Mouse (Mus musculus) thymus, postnatal 0 days (tissue): ENCODE results near the gene Clpsl2. TPM values are rescaled to one million over a fixed set of nuclear protein-coding genes. Genes with fewer than 3 reads are reported as not detected.

ENCODE experiments used
- DNase-seq: peaks from one replicate; pipeline ENCODE4 v3.0.0-alpha.2; 2015; ENCODE audit warnings: low spot score
- polyA plus RNA-seq: library from polyadenylated mRNA; unstranded; fragments of >200 nt; fragmentation: Nextera tagmentation; extraction: Ambion mirVana; gene quantifications from 2 replicates; pipeline ENCODE4 v1.2.1, GENCODE M21; 2015

Gene Clpsl2
- polyA plus RNA-seq, result not detected in 2 replicates

GRCm38 (mm10) chr17:28549111-28549510 lies at the start of gene Clpsl2:
TSS of gene Clpsl2 (plus strand) at chr17:28549411.
- no peak for DNase-seq

- no peak for DNase-seq
Observed at GRCm38 (mm10) chr17:28500465-28500864, 48.7 kb upstream of the Clpsl2 start.

- DNase-seq, result no peak
Observed at GRCm38 (mm10) chr17:28502196-28502821, 46.9 kb upstream of the Clpsl2 start.

- DNase-seq, result no peak
Observed at GRCm38 (mm10) chr17:28504182-28504581, 45.0 kb upstream of the Clpsl2 start.

- DNase-seq, result peak; percentile 53
Observed at GRCm38 (mm10) chr17:28505591-28505990, 43.6 kb upstream of the Clpsl2 start.

GRCm38 (mm10) chr17:28506895-28507294 lies 42.3 kb upstream of the Clpsl2 start:
- DNase-seq, result no peak

- DNase-seq, result no peak
Observed at GRCm38 (mm10) chr17:28507496-28507895, 41.7 kb upstream of the Clpsl2 start.

GRCm38 (mm10) chr17:28510445-28511342 lies 38.5 kb upstream of the Clpsl2 start:
- DNase-seq, result no peak

GRCm38 (mm10) chr17:28511616-28512541 lies 37.3 kb upstream of the Clpsl2 start:
- no peak for DNase-seq

- no peak for DNase-seq
Observed at GRCm38 (mm10) chr17:28512696-28513095, 36.5 kb upstream of the Clpsl2 start.

- no peak for DNase-seq
Observed at GRCm38 (mm10) chr17:28513337-28513736, 35.9 kb upstream of the Clpsl2 start.

GRCm38 (mm10) chr17:28513844-28514243 lies 35.4 kb upstream of the Clpsl2 start:
- no peak for DNase-seq

GRCm38 (mm10) chr17:28514555-28514954 lies 34.7 kb upstream of the Clpsl2 start:
- DNase-seq, result no peak

GRCm38 (mm10) chr17:28515431-28516341 lies 33.5 kb upstream of the Clpsl2 start:
- peak; percentile 65 for DNase-seq

- no peak for DNase-seq
Observed at GRCm38 (mm10) chr17:28516881-28517280, 32.3 kb upstream of the Clpsl2 start.

- no peak for DNase-seq
Observed at GRCm38 (mm10) chr17:28517441-28517955, 31.7 kb upstream of the Clpsl2 start, which contains the start of gene Fkbp5. TSS of gene Fkbp5 (minus strand) at chr17:28517527.

GRCm38 (mm10) chr17:28517956-28518614 lies 31.1 kb upstream of the Clpsl2 start:
- DNase-seq, result peak; percentile 79

- peak; percentile 78 for DNase-seq
Observed at GRCm38 (mm10) chr17:28518615-28519071, 30.6 kb upstream of the Clpsl2 start.

GRCm38 (mm10) chr17:28519827-28520226 lies 29.4 kb upstream of the Clpsl2 start:
- DNase-seq, result peak; percentile 70
